Mouse (Mus musculus): Measurements from ENCODE around the gene Aspa.
"Not testable (repeated sequence)": the region's sequence is repeated elsewhere in the genome, so short reads cannot be mapped to it uniquely, and the experiment has no call there.

DNA sequence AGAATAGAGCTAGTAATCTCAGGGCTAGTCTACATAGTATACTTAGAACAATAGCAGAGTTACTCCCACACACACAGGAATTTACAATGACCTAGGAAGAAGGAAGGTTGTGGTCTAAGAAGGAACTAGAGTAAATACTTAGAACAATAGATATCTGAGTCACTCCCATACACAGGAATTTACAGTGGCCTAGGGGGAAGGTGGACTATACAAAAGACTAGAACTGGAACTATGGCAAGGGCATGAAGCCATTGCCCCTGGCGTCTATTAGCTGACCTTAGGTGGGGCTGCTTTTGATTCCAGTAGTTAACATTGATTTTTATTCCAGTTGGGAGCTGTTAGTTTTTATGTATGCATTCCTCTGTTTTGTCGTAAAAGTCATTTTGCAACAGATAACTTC, 10.8 kb downstream of the Aspa start:
- TF ChIP-seq POLR2A (IDR thresholded peaks at IDR 0.05; ENCODE audit: low read depth, low read length); CTCF (conservative IDR thresholded peaks at IDR 0.05; ENCODE audit: insufficient read depth, insufficient read length, low read depth, low read length): not testable (repeated sequence)

All from kidney, adult 2 months (tissue).